Mouse (Mus musculus) hindbrain, embryonic 15.5 days (tissue): ENCODE results near the gene Hus1. TPM values are rescaled to one million over a fixed set of nuclear protein-coding genes. Genes with fewer than 3 reads are reported as not detected.

Experiments
- ATAC-seq: fragments of 200-750 bp; cut with Nextera tagmentation; 2 replicates; pipeline ENCODE4 v1.8.0; 2017; ENCODE audit warnings: low read depth, moderate number of reproducible peaks, moderate TSS enrichment; ENCODE audit not compliant: low FRiP score
- H3K27ac ChIP-seq: fragments of 300-500 bp; sonication (generic); replicated peaks from 2 replicates; pipeline ENCODE4 v1.5.1; 2015; ENCODE audit warnings: mild to moderate bottlenecking, inconsistent platforms
- H3K27me3 ChIP-seq: fragments of 300-500 bp; sonication (generic); 2 replicates; pipeline ENCODE4 v1.6.1; 2015; ENCODE audit warnings: control low read depth, inconsistent platforms
- H3K36me3 ChIP-seq: fragments of 300-500 bp; sonication (generic); 2 replicates; pipeline ENCODE4 v1.6.1; 2015; ENCODE audit warnings: control low read depth, inconsistent platforms
- H3K4me1 ChIP-seq: fragments of 300-500 bp; sonication (generic); replicated peaks from 2 replicates; pipeline ENCODE4 v1.6.1; 2015; ENCODE audit warnings: control low read depth, inconsistent platforms
- H3K4me2 ChIP-seq: fragments of 300-500 bp; sonication (generic); 2 replicates; pipeline ENCODE4 v1.6.1; 2015; ENCODE audit warnings: moderate library complexity, mild to moderate bottlenecking, inconsistent platforms
- H3K4me3 ChIP-seq: fragments of 300-500 bp; sonication (generic); 2 replicates; pipeline ENCODE4 v1.5.1; 2015; ENCODE audit warnings: mild to moderate bottlenecking, inconsistent platforms
- H3K9ac ChIP-seq: fragments of 300-500 bp; sonication (generic); 2 replicates; pipeline ENCODE4 v1.6.1; 2015; ENCODE audit warnings: inconsistent platforms
- H3K9me3 ChIP-seq: fragments of 300-500 bp; sonication (generic); 2 replicates; pipeline ENCODE4 v1.6.1; 2016; ENCODE audit warnings: control low read depth, inconsistent platforms
- whole genome bisulfite sequencing: fragments of 180-500 bp; shearing (Covaris S2); methylation state at CpG from one replicate; pipeline ENCODE4 v1.1.7; 2015; 5-methylcytosine and 5-hydroxymethylcytosine counted together
- polyA plus RNA-seq: library from polyadenylated mRNA; unstranded; fragments of >200 nt; fragmentation: Nextera tagmentation; extraction: Ambion mirVana; gene quantifications from 2 replicates; pipeline ENCODE4 v1.2.1, GENCODE M21; 2015

Gene Hus1
- polyA plus RNA-seq, 1 experiment from 2014 or later = 9.5 TPM

DNA sequence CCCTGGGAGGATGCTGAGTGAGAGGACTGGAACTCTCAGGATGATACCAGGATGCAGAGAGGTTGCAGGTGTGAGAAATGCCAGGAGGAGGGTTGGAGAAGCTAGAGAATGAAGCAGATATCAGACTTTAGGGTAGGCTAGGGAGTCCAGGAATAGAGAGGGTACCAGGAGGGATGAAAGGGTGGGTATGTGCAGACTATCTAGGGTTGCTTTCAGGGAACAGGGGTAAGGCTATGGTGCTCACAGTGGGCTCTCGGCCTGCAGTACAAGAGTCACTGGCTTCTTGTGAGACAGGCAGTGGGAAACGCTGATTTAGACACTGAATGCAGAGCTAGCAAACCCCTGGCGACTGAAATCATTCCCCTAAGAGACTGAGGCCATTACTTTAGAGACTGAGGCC lies 37.8 kb downstream of the Hus1 start, which contains the start of gene Pkd1l1:
Pkd1l1 (minus strand) TSS at position 101 of the 400 bp plus-strand sequence.
- Histone ChIP-seq H3K4me1 (no peaks in the 10 kb centered on the region), H3K9me3 (no peaks in the 10 kb centered on the region), H3K27me3 (no peaks in the 10 kb centered on the region), H3K4me2 (no peak within 1 kb of the TSS), H3K9ac (no peak within 1 kb of the TSS), H3K4me3 (no peak within 1 kb of the TSS), H3K36me3 (no peaks in the 10 kb centered on the region), H3K27ac (no peak within 1 kb of the TSS)
- WGBS = 55% methylated on average over 3 of the region's 3 CpGs
- no peak for ATAC-seq

DNA sequence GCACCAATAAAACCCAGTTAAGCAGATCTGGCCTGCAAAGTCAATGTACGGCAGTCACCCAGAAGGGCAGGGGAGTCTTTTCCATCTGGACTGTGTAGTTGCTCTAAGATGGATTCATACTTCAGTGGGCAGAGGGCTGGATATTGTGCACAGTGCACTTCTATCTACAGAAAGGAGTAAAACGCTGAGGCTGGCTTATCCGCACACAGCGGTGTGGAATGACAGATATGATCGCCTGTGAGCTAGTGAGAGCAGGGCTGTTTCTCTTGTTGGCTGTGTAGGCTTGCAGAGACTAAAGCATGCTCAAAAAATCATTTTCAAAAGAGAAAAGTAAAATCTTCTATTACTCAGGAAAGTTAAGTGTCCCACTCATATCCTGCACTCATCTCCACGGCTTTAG lies 38.9 kb downstream of the Hus1 start:
- Histone ChIP-seq H3K36me3 (no peaks in the 10 kb centered on the region), H3K27me3 (no peaks in the 10 kb centered on the region), H3K4me3 (no peak overlapping the region), H3K27ac (no peak overlapping the region), H3K9ac (no peak overlapping the region), H3K4me2 (no peak overlapping the region), H3K4me1 (no peaks in the 10 kb centered on the region), H3K9me3 (no peaks in the 10 kb centered on the region)
- WGBS = 87% methylated on average over 6 of the region's 6 CpGs
- no peak for ATAC-seq

DNA sequence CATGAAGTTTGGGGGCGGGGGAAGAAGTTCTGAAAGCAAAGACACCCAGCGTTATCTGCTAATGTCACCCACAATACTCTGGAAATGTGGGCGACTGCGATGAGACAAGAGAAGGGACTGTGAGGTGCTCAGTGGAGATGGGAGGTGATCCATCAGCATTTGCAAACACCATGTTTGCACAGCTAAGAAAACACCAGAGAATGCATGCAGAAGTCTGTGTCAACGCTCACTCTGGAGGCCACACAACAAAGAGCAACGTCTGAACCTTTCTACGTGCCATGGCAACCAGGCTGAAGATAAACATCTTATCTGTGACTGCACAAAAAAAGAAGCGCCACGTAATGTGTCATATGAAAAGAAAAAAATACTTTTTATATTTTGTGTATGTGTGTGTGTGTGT lies 40.5 kb downstream of the Hus1 start:
- H3K27ac ChIP-seq = no peak overlapping the region
- ATAC-seq = no peak
- H3K36me3 ChIP-seq = no peaks in the 10 kb centered on the region
- no peak overlapping the region for H3K9ac ChIP-seq
- no peak overlapping the region for H3K4me2 ChIP-seq
- no peaks in the 10 kb centered on the region for H3K4me1 ChIP-seq
- H3K27me3 ChIP-seq = no peaks in the 10 kb centered on the region
- WGBS = 70% methylated on average over 9 of the region's 9 CpGs
- no peak overlapping the region for H3K4me3 ChIP-seq
- no peaks in the 10 kb centered on the region for H3K9me3 ChIP-seq

DNA sequence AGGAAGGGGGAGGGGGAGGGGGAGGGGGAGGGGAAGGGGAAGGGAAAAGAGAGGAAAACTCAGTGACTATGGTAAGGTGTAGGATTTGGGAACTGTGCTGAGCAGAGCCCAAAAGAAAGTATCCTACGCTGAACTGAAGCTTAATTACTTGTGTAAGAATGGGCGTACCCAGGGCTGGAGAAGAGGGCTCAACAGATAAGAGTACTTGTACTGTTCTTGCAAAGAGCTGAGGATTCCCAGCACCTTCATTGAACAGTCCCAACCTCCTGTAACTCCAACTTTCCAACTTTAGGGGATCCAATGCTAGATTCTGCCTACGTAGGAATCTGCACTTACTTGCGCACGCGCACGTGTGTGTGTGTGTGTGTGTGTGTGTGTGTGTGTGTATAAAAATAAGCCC lies 42.9 kb downstream of the Hus1 start:
- Histone ChIP-seq H3K4me3 (no peak overlapping the region), H3K36me3 (no peaks in the 10 kb centered on the region), H3K4me2 (no peak overlapping the region), H3K27me3 (no peaks in the 10 kb centered on the region), H3K4me1 (no peaks in the 10 kb centered on the region), H3K9ac (no peak overlapping the region), H3K27ac (no peak overlapping the region), H3K9me3 (no peaks in the 10 kb centered on the region)
- 97% methylated on average over 7 of the region's 7 CpGs for WGBS
- no peak for ATAC-seq

DNA sequence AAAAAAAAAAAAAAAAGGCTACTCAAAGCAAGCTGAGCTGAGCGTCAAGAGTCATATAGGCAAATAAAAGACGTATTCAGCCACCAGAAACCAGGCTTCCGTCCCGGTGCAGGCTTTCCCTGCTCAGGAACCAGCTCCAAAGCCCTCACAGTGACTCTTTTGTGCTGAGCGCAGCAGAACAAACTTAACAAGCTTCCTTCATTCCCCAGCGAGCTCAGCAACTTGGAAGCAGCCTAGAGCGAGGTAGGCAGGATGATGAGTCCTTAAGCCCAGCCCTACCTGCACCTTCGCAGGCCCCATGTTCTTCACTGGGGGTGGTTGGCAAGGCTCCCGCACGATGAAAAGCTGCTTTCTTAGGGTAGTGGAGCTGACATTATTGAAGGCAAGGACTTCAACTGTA lies 52.4 kb downstream of the Hus1 start:
- WGBS = 63% methylated on average over 10 of the region's 10 CpGs
- H3K27ac ChIP-seq = peak overlapping the region; percentile 49; the same call in 1 of the 2 replicates
- no peak overlapping the region for H3K4me3 ChIP-seq
- H3K4me1 ChIP-seq = 0 out of 2 replicates have a peak, but pooled peaks cover 3% of the 10 kb centered on the region
- no peak for ATAC-seq
- H3K36me3 ChIP-seq = no peaks in the 10 kb centered on the region
- H3K4me2 ChIP-seq = no peak overlapping the region
- no peaks in the 10 kb centered on the region for H3K27me3 ChIP-seq
- H3K9me3 ChIP-seq = no peaks in the 10 kb centered on the region
- H3K9ac ChIP-seq = no peak overlapping the region

DNA sequence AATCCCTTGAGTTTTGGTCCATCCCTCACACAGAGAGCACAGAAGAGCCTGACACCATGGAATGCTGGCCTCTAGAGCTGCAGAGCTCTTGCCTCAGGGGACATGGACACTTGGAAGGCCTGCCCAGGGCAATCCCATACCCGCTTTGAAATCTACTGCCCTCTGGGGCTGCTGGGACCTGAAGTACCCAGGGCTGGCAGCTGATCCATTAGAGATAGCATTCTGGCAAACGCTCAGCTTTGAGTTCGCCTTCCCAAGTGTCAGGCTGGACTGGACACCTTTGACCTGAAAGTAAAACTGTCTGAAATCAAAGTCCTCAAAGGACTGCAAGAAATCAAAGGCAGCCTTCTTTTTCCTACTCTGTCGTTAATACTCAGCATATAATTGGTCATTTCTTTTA lies 52.9 kb downstream of the Hus1 start:
- Histone ChIP-seq H3K4me1 (0 out of 2 replicates have a peak, but pooled peaks cover 3% of the 10 kb centered on the region), H3K36me3 (no peaks in the 10 kb centered on the region), H3K27me3 (no peaks in the 10 kb centered on the region), H3K27ac (no peak overlapping the region), H3K4me3 (no peak overlapping the region), H3K4me2 (no peak overlapping the region), H3K9me3 (no peaks in the 10 kb centered on the region), H3K9ac (no peak overlapping the region)
- no peak for ATAC-seq
- 68% methylated on average over 4 of the region's 4 CpGs for WGBS

DNA sequence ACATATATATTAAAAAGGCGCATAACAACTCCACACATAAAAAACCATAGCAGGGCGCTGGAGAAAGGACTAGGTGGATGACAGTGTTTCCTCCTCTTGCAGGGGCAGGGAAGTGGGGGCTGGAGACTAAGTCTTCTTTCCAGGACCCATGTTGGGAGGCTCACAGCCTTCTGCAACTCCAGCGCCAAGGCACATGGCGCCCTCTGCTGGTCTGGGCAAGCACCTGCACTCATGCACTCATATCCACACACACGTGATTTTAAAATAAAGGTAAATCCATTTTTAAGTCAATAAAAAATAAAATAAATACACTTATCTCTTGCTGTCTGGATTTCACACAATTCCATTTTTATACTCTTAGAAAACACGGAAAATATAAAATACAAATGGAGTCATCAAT lies 54.0 kb downstream of the Hus1 start:
- ATAC-seq = no peak
- H3K4me2 ChIP-seq = no peak overlapping the region
- no peak overlapping the region for H3K27ac ChIP-seq
- no peak overlapping the region for H3K4me3 ChIP-seq
- 69% methylated on average over 6 of the region's 6 CpGs for WGBS
- no peaks in the 10 kb centered on the region for H3K9me3 ChIP-seq
- 0 out of 2 replicates have a peak, but pooled peaks cover 3% of the 10 kb centered on the region for H3K4me1 ChIP-seq
- no peak overlapping the region for H3K9ac ChIP-seq
- no peaks in the 10 kb centered on the region for H3K36me3 ChIP-seq
- H3K27me3 ChIP-seq = no peaks in the 10 kb centered on the region

DNA sequence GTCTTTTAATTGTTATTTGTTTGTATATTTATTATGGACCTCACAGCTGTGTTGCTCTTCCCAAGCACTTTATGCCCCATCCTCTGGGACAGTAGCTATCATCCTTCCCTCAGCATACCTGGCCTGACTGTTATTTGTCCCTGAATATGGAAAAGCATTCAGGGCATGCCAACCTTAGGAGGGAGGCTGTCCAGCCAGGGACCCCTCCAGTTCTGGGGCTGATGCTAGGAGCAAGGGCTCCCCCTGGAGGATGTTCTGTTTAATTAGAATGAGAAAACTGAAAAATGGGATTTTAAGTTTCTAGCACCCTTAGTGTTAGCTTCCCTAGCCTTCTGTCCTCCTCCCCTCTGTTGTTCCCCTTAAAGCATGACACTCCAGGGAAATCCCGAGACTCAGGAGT lies 55.3 kb downstream of the Hus1 start:
- WGBS = 18% methylated on average over 1 of the region's 1 CpGs
- H3K9ac ChIP-seq = no peak overlapping the region
- H3K4me1 ChIP-seq = 0 out of 2 replicates have a peak, but pooled peaks cover 3% of the 10 kb centered on the region
- no peak overlapping the region for H3K4me2 ChIP-seq
- no peaks in the 10 kb centered on the region for H3K36me3 ChIP-seq
- no peaks in the 10 kb centered on the region for H3K27me3 ChIP-seq
- H3K4me3 ChIP-seq = no peak overlapping the region
- peak; percentile 78 for ATAC-seq
- H3K27ac ChIP-seq = no peak overlapping the region
- H3K9me3 ChIP-seq = no peaks in the 10 kb centered on the region

DNA sequence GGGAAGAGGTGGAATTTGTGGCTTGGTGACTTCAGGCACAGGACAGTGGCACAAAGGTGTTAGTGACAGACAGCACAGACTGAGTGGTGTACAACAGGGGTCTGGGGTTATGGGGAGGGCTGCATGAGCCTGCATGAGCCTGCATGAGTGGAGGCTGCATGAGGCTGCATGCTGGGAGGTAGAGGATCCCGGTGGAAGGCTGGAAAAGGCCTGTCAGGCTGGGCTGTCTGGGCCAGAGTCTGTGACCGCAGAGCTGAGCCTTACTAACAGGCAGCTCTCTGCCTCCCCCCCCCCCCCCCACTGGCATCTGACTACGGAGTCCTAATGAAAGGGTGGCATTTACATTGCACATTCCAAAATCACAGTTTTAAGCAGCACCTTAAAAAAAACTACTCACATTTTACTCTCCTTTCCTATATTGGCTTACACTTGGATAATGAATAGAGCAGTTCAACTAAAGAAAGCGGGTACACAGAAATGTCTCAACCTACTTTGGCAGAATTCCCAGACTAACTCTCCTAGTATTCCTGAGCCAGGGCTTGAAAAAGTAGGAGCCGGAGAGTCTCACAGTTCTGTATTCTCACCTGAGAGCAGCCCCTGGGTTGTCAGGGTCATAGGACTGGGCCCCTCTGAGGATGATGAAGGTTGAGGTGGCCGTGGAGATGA lies 61.1 kb downstream of the Hus1 start:
- Histone ChIP-seq H3K9ac (no peak overlapping the region), H3K4me3 (no peak overlapping the region), H3K9me3 (no peaks in the 10 kb centered on the region), H3K27ac (no peak overlapping the region), H3K4me2 (no peak overlapping the region), H3K36me3 (no peaks in the 10 kb centered on the region), H3K27me3 (no peaks in the 10 kb centered on the region), H3K4me1 (no peaks in the 10 kb centered on the region)
- peak; percentile 55 for ATAC-seq
- 66% methylated on average over 6 of the region's 6 CpGs for WGBS

DNA sequence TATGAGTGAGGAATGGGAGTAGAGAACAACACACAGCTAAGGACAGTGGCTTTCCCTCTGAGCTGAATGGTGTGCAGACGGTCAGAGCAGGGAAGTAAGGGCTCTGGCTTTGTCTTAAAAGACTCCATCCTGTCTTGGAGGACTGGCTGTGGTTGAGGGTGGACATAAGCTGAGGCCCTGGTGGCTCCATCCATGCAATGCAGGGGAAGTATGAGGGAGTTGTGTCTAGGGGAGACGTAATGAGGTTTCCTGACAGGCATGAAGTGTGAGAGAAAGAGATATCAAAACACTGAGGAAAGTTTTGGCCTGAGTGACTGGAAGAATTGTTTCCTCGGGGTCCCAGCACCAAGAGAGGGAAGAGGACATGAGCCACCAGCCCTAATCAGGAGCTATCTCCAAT lies 62.1 kb downstream of the Hus1 start:
- Histone ChIP-seq H3K27ac (no peak overlapping the region), H3K9me3 (no peaks in the 10 kb centered on the region), H3K36me3 (no peaks in the 10 kb centered on the region), H3K4me3 (no peak overlapping the region), H3K9ac (no peak overlapping the region), H3K4me1 (no peaks in the 10 kb centered on the region), H3K4me2 (no peak overlapping the region), H3K27me3 (no peaks in the 10 kb centered on the region)
- 70% methylated on average over 3 of the region's 3 CpGs for WGBS
- no peak for ATAC-seq

DNA sequence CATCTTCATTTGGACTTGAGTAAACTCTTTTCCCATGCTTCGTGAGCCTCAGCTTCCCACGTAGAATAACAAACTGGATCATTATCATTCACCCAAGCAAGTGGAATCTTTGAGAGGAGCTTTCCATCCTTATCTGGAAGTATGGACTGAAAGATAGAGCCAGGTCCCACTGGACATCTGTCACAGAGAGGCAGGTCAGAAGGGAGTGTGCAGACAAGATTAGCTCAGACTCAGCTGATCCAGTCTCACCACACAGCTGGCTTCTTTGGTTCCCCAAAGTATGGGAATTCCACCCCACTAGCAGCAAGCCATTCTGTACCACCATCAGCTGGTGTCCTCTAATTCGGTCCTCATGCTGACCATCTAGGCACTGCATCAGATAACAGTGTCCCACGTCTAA lies 66.9 kb downstream of the Hus1 start:
- no peak for ATAC-seq
- Histone ChIP-seq H3K27ac (no peak overlapping the region), H3K4me1 (no peaks in the 10 kb centered on the region), H3K27me3 (no peaks in the 10 kb centered on the region), H3K4me3 (no peak overlapping the region), H3K9ac (no peak overlapping the region), H3K36me3 (no peaks in the 10 kb centered on the region), H3K4me2 (no peak overlapping the region), H3K9me3 (no peaks in the 10 kb centered on the region)
- 79% methylated on average over 4 of the region's 4 CpGs for WGBS
